Mouse (Mus musculus): ENCODE results near the gene Clec11a. TPM values are rescaled to one million over a fixed set of nuclear protein-coding genes. Genes with fewer than 3 reads are reported as not detected.
A peak's percentile ranks its signal among the peaks of the same experiment; 100 is the strongest.

Clec11a gene
- total RNA-seq, 1 experiment: 2.2 TPM

DNA sequence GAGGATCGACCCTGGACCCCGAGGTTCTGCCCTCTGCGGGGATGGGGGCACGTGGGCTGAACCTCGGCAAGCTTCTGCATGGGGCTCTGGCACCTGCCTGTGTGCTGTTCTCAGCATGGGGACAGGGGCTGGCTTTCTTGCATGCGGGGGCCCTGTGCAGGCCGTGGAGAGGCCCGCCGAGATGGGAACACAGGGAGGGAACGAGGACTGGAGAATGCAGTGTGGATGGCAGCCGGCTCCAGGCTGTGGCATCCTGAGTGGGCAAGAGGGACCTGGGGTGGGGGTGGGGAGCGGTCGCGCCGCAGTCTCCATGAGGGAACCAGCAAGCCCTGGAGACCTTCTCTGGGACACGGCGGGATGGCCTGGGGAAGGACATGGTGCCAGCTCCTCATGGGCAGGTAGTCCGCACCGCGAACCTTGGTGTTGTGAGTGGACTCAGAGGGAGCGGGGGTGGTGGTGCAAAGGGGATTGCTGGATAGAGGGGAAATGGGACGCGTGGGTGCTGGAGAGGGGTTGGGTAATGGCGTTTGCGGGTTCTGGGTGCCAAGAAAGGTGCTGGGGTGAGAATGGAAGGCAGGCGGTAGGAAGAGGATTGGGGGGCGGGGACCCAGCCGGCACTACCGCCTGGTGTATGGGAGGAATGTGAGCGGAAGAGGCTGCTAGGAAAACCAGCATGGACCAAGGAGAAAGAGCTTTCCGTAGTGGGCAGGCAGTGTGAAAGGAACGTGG lies 30.6 kb upstream of the Clec11a start:
- Histone ChIP-seq H3K4me3 (ENCODE audit: insufficient read depth in 1 of 2, low read depth in 1 of 2, low read length in 2 of 2, poor library complexity in 1 of 2, severe bottlenecking in 1 of 2) (peak overlapping the region; percentile 47 to 48), H3K36me3 (ENCODE audit: control insufficient read depth, insufficient read depth, low read length, poor library complexity, severe bottlenecking) (no peaks in the 10 kb centered on the region), H3K27ac (ENCODE audit: insufficient read depth, low read depth, low read length, poor library complexity, severe bottlenecking) (no peak overlapping the region), H3K9me3 (ENCODE audit: control insufficient read depth, insufficient read depth, low read depth, low read length) (no peaks in the 10 kb centered on the region), H3K4me1 (ENCODE audit: control insufficient read depth in 2 of 2, insufficient read depth in 2 of 2, low read length in 2 of 2, poor library complexity in 1 of 2) (peaks cover 0 to 17% of the 10 kb centered on the region in 2 experiments; a peak in 1 of 4 replicates), H3K9ac (ENCODE audit: insufficient read depth, low read depth, low read length, poor library complexity, severe bottlenecking) (no peak overlapping the region)
- in situ Hi-C loops (cut with MboI; ENCODE audit: low sequenced_read_pairs in 2 of 2, unreplicated experiment in 2 of 2): no loop called here
- no peak for DNase-seq (ENCODE audit: low read depth, low spot score)
- TF ChIP-seq ZNF384 (IDR thresholded peaks at IDR 0.05; ENCODE audit: low read depth, low read length): no peak
- TF ChIP-seq CHD2 (IDR thresholded peaks at IDR 0.05; ENCODE audit: low read depth, low read length): no peak
- TF ChIP-seq ZC3H11A (IDR thresholded peaks at IDR 0.05; ENCODE audit: borderline replicate concordance, low read depth, low read length): no peak
- no peak for TF ChIP-seq HCFC1 (IDR thresholded peaks at IDR 0.05; ENCODE audit: borderline replicate concordance, insufficient read depth, low read length)
- no peak for TF ChIP-seq MAFK (IDR thresholded peaks at IDR 0.05; ENCODE audit: insufficient read depth, low read depth, low read length)

DNA sequence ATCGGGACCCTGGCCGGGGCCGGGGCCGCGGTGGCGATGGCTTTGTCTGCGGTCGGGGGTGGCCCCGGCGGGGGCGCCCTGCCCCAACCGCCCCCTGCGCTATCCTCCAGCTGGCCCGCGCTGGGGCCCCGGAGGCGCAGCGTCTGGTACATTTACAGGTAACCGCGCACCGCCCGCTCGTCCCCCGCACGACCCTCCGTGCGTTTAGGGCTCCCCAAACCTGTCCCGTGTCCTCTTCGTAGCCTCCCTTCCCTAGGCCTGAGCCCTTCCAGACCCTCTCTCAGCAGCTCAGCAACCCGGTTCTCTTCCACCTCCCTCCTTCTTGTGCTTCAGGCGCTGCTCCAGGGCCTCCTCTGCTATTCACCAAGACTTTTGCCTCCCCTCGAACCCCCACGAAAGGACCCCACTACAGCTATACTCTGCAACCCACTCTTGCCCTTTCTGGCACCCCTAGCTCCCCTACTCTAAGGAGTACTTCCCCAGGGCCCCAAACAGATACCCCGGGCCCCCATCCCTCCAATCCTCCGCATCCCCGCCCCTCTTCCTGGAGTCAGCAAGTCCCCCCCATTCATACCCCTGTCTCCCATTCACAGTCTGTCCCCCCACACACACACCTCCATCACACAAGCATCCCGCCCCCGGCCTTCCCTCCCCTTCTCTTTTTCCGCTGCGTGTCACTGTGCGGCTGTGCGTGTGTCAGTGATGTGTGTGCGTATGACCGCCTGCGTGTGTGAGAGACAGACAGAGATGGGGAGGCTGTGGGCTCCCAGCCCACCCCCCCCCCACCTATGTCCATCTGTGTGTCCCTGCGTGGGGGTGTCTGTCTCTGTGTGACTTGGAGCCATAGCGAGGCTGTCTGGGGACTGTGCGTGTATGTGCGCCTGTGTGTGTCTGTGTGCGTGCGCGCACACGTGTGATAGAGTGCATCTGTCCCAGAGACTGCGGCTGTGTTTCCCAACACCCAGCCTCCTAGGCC lies 29.6 kb upstream of the Clec11a start:
- Histone ChIP-seq H3K4me1 (ENCODE audit: control insufficient read depth in 2 of 2, insufficient read depth in 2 of 2, low read length in 2 of 2, poor library complexity in 1 of 2) (peaks cover 0 to 10% of the 10 kb centered on the region in 2 experiments; a peak in 1 of 4 replicates), H3K36me3 (ENCODE audit: control insufficient read depth, insufficient read depth, low read length, poor library complexity, severe bottlenecking) (no peaks in the 10 kb centered on the region), H3K9me3 (ENCODE audit: control insufficient read depth, insufficient read depth, low read depth, low read length) (no peaks in the 10 kb centered on the region), H3K9ac (ENCODE audit: insufficient read depth, low read depth, low read length, poor library complexity, severe bottlenecking) (no peak overlapping the region), H3K27ac (ENCODE audit: insufficient read depth, low read depth, low read length, poor library complexity, severe bottlenecking) (no peak overlapping the region), H3K4me3 (ENCODE audit: insufficient read depth in 1 of 2, low read depth in 1 of 2, low read length in 2 of 2, poor library complexity in 1 of 2, severe bottlenecking in 1 of 2) (peak overlapping the region; percentile 46 to 62)
- no peak for DNase-seq (ENCODE audit: low read depth, low spot score)
- no peak for TF ChIP-seq CHD2 (IDR thresholded peaks at IDR 0.05; ENCODE audit: low read depth, low read length)
- no peak for TF ChIP-seq MAFK (IDR thresholded peaks at IDR 0.05; ENCODE audit: insufficient read depth, low read depth, low read length)
- no peak for TF ChIP-seq ZNF384 (IDR thresholded peaks at IDR 0.05; ENCODE audit: low read depth, low read length)
- no peak for TF ChIP-seq ZC3H11A (IDR thresholded peaks at IDR 0.05; ENCODE audit: borderline replicate concordance, low read depth, low read length)
- no peak for TF ChIP-seq HCFC1 (IDR thresholded peaks at IDR 0.05; ENCODE audit: borderline replicate concordance, insufficient read depth, low read length)
- in situ Hi-C loops (cut with MboI; ENCODE audit: low sequenced_read_pairs in 2 of 2, unreplicated experiment in 2 of 2): no loop called here

DNA sequence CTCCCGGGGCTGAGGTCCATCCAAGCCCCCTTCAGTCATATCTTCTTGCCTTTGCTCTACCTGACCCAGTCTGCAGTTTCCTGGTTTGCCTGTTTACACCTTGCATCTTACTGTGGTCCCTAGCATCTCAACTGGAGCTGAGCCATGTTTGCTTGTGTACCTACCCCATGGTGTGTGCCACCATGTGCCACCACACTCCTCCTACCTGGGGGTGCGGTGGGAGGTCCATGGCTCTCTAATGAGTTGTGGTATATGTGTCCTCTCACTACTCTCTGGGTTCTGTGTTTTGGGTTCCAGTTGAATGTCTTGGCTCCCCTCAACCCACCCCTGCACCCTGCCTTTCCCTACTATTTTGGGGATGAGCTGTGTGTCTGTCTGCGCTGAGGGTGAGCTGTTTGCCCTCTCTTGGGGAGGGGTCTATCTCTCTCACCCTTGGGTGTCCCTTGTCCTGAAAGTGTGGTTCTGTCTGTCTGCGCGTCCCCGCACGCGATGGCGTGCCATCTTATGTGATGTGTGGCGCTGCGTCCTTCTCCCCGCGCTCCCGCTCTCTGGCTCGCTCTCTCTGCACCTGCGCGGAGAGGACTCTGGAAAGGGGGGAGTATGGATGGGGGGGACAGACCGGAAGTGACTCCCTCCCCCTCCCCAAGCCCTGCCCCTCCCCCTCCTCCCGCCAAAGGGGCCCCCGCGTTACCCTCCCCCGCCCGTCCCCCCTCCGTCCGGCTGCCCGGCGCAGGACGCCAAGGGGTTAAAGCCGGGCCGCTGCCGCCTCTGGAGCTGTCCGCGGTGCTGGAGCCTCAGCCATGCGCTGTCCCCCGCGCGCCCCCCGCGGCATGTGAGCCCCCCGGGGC lies 28.6 kb upstream of the Clec11a start:
- TF ChIP-seq HCFC1 (IDR thresholded peaks at IDR 0.05; ENCODE audit: borderline replicate concordance, insufficient read depth, low read length) (no peak), MAFK (IDR thresholded peaks at IDR 0.05; ENCODE audit: insufficient read depth, low read depth, low read length) (no peak), ZC3H11A (IDR thresholded peaks at IDR 0.05; ENCODE audit: borderline replicate concordance, low read depth, low read length) (no peak), ZNF384 (IDR thresholded peaks at IDR 0.05; ENCODE audit: low read depth, low read length) (no peak), CHD2 (IDR thresholded peaks at IDR 0.05; ENCODE audit: low read depth, low read length) (no peak)
- Histone ChIP-seq H3K36me3 (ENCODE audit: control insufficient read depth, insufficient read depth, low read length, poor library complexity, severe bottlenecking) (no peaks in the 10 kb centered on the region), H3K9ac (ENCODE audit: insufficient read depth, low read depth, low read length, poor library complexity, severe bottlenecking) (no peak overlapping the region), H3K4me3 (ENCODE audit: insufficient read depth in 1 of 2, low read depth in 1 of 2, low read length in 2 of 2, poor library complexity in 1 of 2, severe bottlenecking in 1 of 2) (peak overlapping the region; percentile 53 to 62; a peak in 3 of 4 replicates), H3K27ac (ENCODE audit: insufficient read depth, low read depth, low read length, poor library complexity, severe bottlenecking) (no peak overlapping the region), H3K9me3 (ENCODE audit: control insufficient read depth, insufficient read depth, low read depth, low read length) (no peaks in the 10 kb centered on the region), H3K4me1 (ENCODE audit: control insufficient read depth in 2 of 2, insufficient read depth in 2 of 2, low read length in 2 of 2, poor library complexity in 1 of 2) (peaks cover 0 to 10% of the 10 kb centered on the region in 2 experiments; a peak in 1 of 4 replicates)
- in situ Hi-C loops (cut with MboI; ENCODE audit: low sequenced_read_pairs in 2 of 2, unreplicated experiment in 2 of 2): no loop called here
- DNase-seq (ENCODE audit: low read depth, low spot score): no peak

DNA sequence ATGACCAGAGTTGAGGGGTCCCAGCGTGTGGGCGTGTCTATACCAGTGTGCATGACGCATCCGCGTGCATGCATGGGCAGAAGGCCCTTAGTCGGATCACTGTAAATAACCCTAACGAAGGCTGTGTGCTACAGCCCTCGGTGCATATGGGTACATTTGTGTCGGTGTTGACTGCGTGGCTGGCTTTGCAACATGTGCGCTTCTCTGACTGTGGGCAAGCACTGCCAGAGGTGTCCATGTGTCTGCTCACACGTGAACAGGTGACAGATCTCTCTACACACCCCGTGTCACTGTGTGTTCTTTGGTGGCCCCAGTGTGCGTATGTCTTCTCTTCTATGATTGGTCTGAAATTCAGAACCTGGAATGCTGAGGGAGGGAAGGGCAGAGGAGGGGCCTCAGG lies 27.4 kb upstream of the Clec11a start:
- Histone ChIP-seq H3K4me1 (ENCODE audit: control insufficient read depth in 2 of 2, insufficient read depth in 2 of 2, low read length in 2 of 2, poor library complexity in 1 of 2) (peaks cover 0 to 10% of the 10 kb centered on the region in 2 experiments; a peak in 1 of 4 replicates), H3K9me3 (ENCODE audit: control insufficient read depth, insufficient read depth, low read depth, low read length) (no peaks in the 10 kb centered on the region), H3K27ac (ENCODE audit: insufficient read depth, low read depth, low read length, poor library complexity, severe bottlenecking) (no peak overlapping the region), H3K9ac (ENCODE audit: insufficient read depth, low read depth, low read length, poor library complexity, severe bottlenecking) (no peak overlapping the region), H3K36me3 (ENCODE audit: control insufficient read depth, insufficient read depth, low read length, poor library complexity, severe bottlenecking) (no peaks in the 10 kb centered on the region), H3K4me3 (ENCODE audit: insufficient read depth in 1 of 2, low read depth in 1 of 2, low read length in 2 of 2, poor library complexity in 1 of 2, severe bottlenecking in 1 of 2) (no peak overlapping the region)
- TF ChIP-seq ZC3H11A (IDR thresholded peaks at IDR 0.05; ENCODE audit: borderline replicate concordance, low read depth, low read length) (no peak), ZNF384 (IDR thresholded peaks at IDR 0.05; ENCODE audit: low read depth, low read length) (no peak), MAFK (IDR thresholded peaks at IDR 0.05; ENCODE audit: insufficient read depth, low read depth, low read length) (no peak), CHD2 (IDR thresholded peaks at IDR 0.05; ENCODE audit: low read depth, low read length) (no peak), HCFC1 (IDR thresholded peaks at IDR 0.05; ENCODE audit: borderline replicate concordance, insufficient read depth, low read length) (no peak)
- in situ Hi-C loops (cut with MboI; ENCODE audit: low sequenced_read_pairs in 2 of 2, unreplicated experiment in 2 of 2): no loop called here
- no peak for DNase-seq (ENCODE audit: low read depth, low spot score)
